Mouse (Mus musculus) ES-Bruce4 (cell line): Measurements from ENCODE around the gene 3110082I17Rik.

Experiments
- CTCF ChIP-seq: IDR thresholded peaks from one replicate; pipeline ENCODE4 v1.8.1; 2011; ENCODE audit warnings: low read depth, low read length
- EP300 ChIP-seq: IDR thresholded peaks from 2 replicates; pipeline ENCODE4 v1.6.1; 2011; ENCODE audit warnings: low read depth, low read length; ENCODE audit not compliant: insufficient read depth
- POLR2A ChIP-seq: IDR thresholded peaks from one replicate; pipeline ENCODE4 v1.8.1; 2011; ENCODE audit warnings: low read length; ENCODE audit not compliant: insufficient read depth

DNA sequence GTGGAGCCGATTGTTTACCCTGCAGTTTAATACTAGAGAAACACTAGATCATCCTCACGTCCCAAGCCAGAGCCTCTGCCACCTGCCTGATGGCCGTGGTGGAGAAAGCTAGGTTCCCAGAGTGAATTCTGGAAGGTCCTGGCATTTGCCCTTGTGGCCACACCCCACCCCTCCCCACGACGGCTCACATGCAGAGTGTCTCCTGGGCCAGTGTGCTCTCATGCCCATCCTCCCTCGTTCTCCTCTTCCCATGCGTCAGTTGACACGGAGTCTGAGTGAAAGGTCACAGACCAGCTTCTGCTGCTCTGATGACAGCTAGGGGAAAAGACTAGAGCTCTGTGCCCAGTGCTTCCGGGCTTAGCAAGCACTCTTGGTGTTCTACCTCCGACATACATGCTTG is 75.8 kb downstream of the 3110082I17Rik start:
- TF ChIP-seq CTCF (no peak), POLR2A (no peak), EP300 (no peak)
